Mouse (Mus musculus) embryo, embryonic 10.5 days (tissue): ENCODE data around the gene Fam187a.

Source experiments
- DNase-seq: peaks from one replicate; pipeline ENCODE4 v3.0.0-alpha.2; 2015; ENCODE audit warnings: low spot score

The Fam187a gene

GRCm38 (mm10) chr11:102894716-102895115, 9.7 kb downstream of the Fam187a start:
- no peak for DNase-seq

- DNase-seq = no peak
Measured at GRCm38 (mm10) chr11:102895779-102896178, 10.8 kb downstream of the Fam187a start.

DNA sequence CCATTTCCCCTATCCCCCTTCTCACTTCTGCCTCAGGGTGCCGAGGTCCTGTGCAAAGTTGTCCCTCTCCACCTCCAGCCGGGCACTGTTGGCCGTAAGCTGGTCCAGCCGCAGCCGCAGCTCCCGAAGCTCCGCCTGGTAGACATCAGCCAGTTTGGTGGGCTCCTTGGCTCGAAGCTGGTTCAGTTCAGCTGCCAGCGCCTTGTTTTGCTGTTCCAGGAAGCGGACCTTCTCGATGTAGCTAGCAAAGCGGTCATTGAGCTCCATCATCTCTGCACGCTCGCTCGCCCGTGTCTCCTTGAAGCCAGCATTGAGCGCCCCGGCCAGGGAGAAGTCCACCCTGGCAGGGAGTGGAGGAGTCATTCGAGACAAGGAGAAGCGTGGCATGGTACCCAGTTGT, 11.7 kb downstream of the Fam187a start:
- no peak for DNase-seq

DNA sequence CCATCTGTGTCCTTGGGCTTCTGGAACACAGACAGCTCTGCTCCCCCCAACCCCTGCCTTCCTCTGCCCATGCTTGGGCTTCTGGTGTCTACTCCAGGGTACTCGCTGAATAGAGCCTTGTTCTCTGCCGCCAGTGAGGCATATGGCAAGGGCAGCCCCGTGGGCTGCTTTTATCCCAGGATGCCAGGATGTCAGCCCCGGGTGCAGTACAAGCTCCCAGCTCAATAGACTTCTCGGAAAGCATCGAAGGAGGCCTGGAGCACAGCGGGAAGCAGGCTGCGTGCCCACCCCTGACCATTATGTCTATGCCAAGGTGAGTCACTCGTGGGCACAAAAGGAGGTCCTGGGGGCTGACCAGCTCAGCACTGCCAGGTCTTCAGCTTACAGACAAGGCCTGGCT, 13.4 kb downstream of the Fam187a start:
- DNase-seq = no peak

GRCm38 (mm10) chr11:102900763-102901162, 15.8 kb downstream of the Fam187a start, which contains the start of gene Gfap:
TSS of gene Gfap (minus strand) at chr11:102900912.
- DNase-seq = peak; percentile 91

- no peak for DNase-seq
Measured at GRCm38 (mm10) chr11:102901199-102901598, 16.2 kb downstream of the Fam187a start.

- DNase-seq = no peak
Measured at GRCm38 (mm10) chr11:102902107-102902506, 17.1 kb downstream of the Fam187a start.

DNA sequence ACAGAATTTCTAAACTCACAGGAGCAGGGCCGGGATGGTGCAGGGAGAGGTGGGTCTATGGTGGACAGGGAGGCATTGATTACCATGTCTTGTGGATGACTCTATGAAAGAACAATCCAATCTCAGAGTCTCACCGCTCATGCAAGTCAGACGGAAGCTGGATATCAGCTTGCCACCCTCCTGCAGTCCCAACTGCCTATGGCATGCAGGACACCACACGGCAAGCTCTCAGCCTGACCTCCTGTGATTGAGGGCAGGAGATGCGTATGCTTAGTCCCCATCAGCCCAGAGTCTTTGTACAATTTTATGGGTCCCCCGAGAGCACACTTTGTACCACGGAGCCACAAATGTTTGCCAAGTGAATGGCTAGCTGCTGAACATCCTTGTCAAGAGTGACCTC, 18.7 kb downstream of the Fam187a start:
- DNase-seq = no peak

DNA sequence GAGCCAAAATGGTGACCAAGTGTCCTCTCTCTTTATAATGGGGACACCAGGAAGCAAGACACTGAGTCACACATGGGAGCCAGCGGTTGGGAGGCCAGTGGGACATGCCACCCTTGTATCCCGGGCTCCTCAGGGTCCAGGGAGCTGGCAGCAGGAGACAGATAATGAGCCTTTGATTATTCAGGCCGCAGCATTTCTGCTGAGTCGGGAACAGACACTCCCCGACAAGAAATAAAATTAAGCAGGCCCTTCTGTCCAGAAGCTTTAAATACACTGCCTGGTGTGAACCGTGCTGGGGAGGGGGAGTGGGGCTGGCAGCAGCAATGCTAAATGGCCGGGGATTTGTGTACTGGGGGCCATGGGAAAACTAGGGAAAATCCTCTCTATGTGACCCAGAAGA, 26.4 kb downstream of the Fam187a start:
- no peak for DNase-seq

DNA sequence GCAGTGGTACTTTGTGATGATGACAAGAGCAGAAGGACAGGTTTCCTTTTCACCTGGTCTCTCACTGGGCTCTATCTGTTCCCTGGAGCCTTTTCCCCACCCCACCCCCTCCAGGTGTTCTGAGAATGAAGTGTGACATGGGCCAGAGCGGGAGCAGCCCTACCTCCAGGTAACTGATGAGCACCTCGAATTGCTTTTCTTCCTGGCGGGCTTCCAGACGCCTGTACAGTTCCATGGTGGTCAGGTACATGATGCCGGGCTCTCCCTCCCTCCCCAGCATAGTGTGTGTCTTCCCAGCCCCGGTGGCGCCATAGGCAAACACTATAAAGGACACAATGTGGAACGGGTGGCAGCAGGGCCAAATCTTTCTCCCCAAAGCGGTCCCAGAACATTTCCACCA, 30.4 kb downstream of the Fam187a start:
- no peak for DNase-seq

DNA sequence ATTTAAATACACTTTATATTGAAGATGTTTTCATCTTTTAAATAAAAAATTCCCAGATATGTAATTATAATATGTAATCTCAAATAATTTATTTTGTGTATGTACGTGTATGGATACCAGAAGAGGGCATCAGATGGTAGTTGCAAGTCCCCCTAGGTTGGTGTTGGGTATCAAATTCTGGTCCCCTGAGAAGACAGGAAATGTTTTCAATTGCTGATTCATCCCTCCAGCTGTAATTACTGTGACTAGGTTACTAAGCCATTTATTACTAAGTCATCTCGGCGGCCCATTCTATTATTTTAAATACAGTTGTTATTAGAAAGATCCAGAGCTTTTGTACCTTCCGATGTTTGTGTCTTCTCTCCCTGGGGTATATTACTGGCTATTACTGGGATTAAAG, 33.1 kb downstream of the Fam187a start:
- DNase-seq = no peak

- no peak for DNase-seq
Measured at GRCm38 (mm10) chr11:102921491-102921890, 36.5 kb downstream of the Fam187a start.

DNA sequence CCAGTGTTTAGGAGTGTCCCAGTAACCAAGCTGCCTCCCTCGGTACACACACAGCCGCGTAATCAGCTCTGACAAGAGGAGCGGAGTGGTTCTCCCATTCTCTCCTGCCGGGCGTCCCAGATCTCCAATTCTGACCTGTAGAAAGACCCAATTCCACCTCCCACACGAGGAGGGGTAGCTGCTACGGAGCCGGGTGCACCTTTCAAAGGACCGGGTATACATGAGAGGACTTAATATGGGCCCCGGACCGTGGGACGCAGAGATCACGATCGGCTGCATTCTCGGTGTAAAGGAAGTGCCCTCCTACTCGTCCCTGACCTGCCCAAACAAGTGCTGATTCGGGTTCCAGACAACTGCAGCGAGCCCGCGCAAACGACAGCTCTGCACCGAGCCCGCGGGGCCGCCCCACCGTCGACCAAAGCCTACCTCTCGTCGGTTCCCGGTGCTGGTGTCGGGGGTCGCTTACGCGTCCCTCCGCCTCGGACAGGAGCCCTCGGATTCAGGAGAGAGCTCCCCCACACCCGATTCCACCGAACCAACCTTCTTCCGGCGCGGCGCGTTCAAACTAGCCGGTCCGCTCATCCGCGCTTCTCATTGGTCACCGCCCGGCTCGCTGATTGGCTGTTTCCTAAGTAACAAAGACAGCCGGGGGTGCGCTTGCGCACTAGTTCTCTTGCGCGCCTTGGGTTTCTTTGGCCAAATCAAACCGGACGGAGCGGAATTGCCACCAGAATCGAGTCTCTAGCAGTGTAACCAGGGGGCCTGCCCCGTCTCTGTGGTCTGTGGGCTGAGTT, 39.8 kb downstream of the Fam187a start, which contains the start of gene Kif18b:
Gene Kif18b (minus strand): TSS at position 568 of the 794 bp plus-strand sequence.
- DNase-seq = peak; percentile 100

DNA sequence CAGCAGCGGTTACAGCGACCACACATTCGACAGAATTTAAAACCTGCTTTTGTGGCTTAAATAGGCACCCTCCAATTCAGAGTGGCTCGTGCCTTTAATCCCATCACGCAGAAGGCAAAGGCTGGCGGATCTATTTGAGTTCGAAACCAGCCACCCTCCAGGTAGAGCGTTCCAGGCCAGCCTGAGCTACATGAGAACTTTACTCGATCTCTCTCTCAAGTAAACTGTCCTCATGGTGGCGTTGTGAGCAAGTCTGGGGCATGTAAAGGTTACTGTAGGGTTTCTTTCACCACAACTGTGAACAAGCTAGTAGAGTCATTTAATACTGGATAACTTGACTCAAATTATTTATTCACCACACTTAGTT, 40.4 kb downstream of the Fam187a start:
- DNase-seq = peak; percentile 84

GRCm38 (mm10) chr11:102930672-102931071, 45.7 kb downstream of the Fam187a start:
- DNase-seq = no peak

GRCm38 (mm10) chr11:102936272-102936671, 51.3 kb downstream of the Fam187a start:
- DNase-seq = peak; percentile 50
